Mouse (Mus musculus): Measurements from ENCODE around the gene 9430097D07Rik. TPM values are rescaled to one million over a fixed set of nuclear protein-coding genes. Genes with fewer than 3 reads are reported as not detected.

Gene 9430097D07Rik
- total and polyA plus RNA-seq, 3 experiments = not detected

DNA sequence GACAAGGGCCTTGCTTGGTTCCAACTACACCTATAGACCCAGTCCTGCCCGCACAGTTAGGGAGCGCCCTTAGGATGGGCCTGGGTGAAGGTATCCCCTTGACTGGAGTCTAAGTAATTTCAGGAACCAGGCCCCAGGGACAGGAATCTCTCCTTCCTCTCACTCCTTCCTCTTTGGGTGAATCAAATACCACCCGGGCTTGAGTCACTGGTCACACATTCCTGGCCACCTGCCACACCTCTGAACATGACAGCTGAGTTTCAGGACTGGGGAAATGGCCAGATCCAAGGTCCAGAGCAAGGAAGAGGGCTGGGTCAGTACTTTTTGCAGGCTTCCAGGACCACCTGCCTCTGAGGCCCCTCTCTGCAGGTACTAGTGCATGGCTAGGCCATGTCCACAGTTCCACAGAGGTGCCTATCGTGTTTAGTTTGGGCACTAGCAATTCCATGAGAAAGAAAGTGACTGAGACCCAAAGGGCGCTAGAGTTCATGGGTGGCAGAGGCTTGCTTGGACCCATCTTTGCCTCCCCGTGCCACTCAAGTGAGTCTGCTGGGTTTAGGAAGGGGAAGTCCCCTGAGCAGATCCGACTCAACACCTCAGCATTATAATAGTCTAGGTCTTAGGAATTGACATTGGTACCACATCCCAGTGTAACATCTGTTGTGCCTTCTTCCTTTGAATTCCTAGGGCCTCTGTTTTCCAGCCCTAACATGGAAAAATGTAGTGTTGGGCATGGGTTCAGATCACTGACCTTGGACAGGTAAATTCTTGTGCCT lies 27.3 kb downstream of the 9430097D07Rik start:
- H3K27ac ChIP-seq (ENCODE audit: insufficient read depth, low read depth) = no peak overlapping the region
- dilution Hi-C loops (cut with MboI; ENCODE audit: extremely low pct_ligation_motif_present, extremely low pct_unique_long_range_greater_than_20kb, low sequenced_read_pairs) = no loop called here
- H3K4me3 ChIP-seq (replicated peaks in 1 of 3; ENCODE audit: low read depth in 2 of 3, low read length in 2 of 3, poor library complexity in 1 of 3) = no peak overlapping the region
- no peaks in the 10 kb centered on the region for H3K27me3 ChIP-seq (replicated peaks)
- DNase-seq (ENCODE audit: extremely low read depth) = no peak
- peaks cover 0 to 19% of the 10 kb centered on the region in 2 experiments for H3K36me3 ChIP-seq (replicated peaks in 1 of 2; ENCODE audit: control insufficient read depth in 1 of 2, insufficient read depth in 1 of 2, low read length in 1 of 2)
- in situ Hi-C loops (cut with MboI; ENCODE audit: low pct_ligation_motif_present, low pct_unique_long_range_greater_than_20kb, low sequenced_read_pairs) = no loop called here
- no peak overlapping the region for H3K4me2 ChIP-seq (ENCODE audit: insufficient read depth, low read depth, poor library complexity, severe bottlenecking)
- TF ChIP-seq ELF1 (IDR thresholded peaks at IDR 0.05; ENCODE audit: low read depth, low read length) (no peak), USF2 (conservative IDR thresholded peaks at IDR 0.05; ENCODE audit: low read depth, low read length) (no peak), POLR2AphosphoS2 (IDR thresholded peaks at IDR 0.05; ENCODE audit: low read depth, low read length) (no peak), CTCF (conservative IDR thresholded peaks at IDR 0.05 in 1 of 2, IDR thresholded peaks at IDR 0.05 in 1 of 2; ENCODE audit: low read depth in 2 of 2, low read length in 2 of 2) (no peak), ZC3H11A (IDR thresholded peaks at IDR 0.05; ENCODE audit: low read depth, low read length) (no peak), MYC (IDR thresholded peaks at IDR 0.05; ENCODE audit: low read depth, low read length) (no peak), SMC3 (IDR thresholded peaks at IDR 0.05; ENCODE audit: low read depth, low read length) (no peak), RCOR1 (conservative IDR thresholded peaks at IDR 0.05; ENCODE audit: low read depth, low read length) (no peak)
- no peaks in the 10 kb centered on the region for H3K9me3 ChIP-seq (replicated peaks; ENCODE audit: low read length)
- no peaks in the 10 kb centered on the region for H3K79me2 ChIP-seq (replicated peaks; ENCODE audit: control insufficient read depth, extremely low read depth, insufficient read depth, poor library complexity, severe bottlenecking)
- peaks cover 12 to 25% of the 10 kb centered on the region in 2 experiments for H3K4me1 ChIP-seq (ENCODE audit: control insufficient read depth in 1 of 2, insufficient read depth in 2 of 2)
- H3K9ac ChIP-seq (ENCODE audit: insufficient read depth, low read depth) = no peak overlapping the region

DNA sequence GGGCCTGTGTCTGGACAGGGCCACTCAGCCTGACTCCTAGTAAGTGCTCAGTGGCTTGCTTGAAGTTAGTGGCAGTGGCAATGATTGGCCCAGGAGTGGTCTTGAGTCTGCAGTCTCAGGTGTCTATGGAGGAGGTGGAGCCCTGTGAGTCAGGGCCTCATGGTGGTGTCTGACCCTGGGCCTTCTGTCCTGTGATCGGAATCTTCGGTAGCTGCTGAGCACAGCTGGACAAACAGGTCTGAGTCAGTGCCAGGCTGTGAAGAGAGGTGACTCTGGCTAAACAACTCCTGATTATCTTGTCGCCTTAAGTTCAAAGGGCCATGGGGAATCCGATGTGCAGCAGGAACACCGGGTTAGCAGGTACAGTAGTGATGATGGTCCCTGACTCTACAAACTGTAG lies 28.1 kb downstream of the 9430097D07Rik start:
- DNase-seq (ENCODE audit: extremely low read depth) = no peak
- H3K9ac ChIP-seq (ENCODE audit: insufficient read depth, low read depth) = no peak overlapping the region
- no peaks in the 10 kb centered on the region for H3K9me3 ChIP-seq (replicated peaks; ENCODE audit: low read length)
- dilution Hi-C loops (cut with MboI; ENCODE audit: extremely low pct_ligation_motif_present, extremely low pct_unique_long_range_greater_than_20kb, low sequenced_read_pairs) = no loop called here
- H3K79me2 ChIP-seq (replicated peaks; ENCODE audit: control insufficient read depth, extremely low read depth, insufficient read depth, poor library complexity, severe bottlenecking) = no peaks in the 10 kb centered on the region
- no peak overlapping the region for H3K4me3 ChIP-seq (replicated peaks in 1 of 3; ENCODE audit: low read depth in 2 of 3, low read length in 2 of 3, poor library complexity in 1 of 3)
- no peak overlapping the region for H3K4me2 ChIP-seq (ENCODE audit: insufficient read depth, low read depth, poor library complexity, severe bottlenecking)
- TF ChIP-seq POLR2AphosphoS2 (IDR thresholded peaks at IDR 0.05; ENCODE audit: low read depth, low read length) (no peak), MAFK (IDR thresholded peaks at IDR 0.05; ENCODE audit: insufficient replicate concordance, low read length) (no peak), BHLHE40 (IDR thresholded peaks at IDR 0.05; ENCODE audit: low read depth, low read length) (no peak), POLR2A (IDR thresholded peaks at IDR 0.05; ENCODE audit: low read depth, low read length) (no peak), EP300 (IDR thresholded peaks at IDR 0.05; ENCODE audit: low read length) (no peak), UBTF (IDR thresholded peaks at IDR 0.05; ENCODE audit: low read depth, low read length) (no peak), MYC (IDR thresholded peaks at IDR 0.05; ENCODE audit: low read depth, low read length) (no peak), CHD2 (IDR thresholded peaks at IDR 0.05; ENCODE audit: low read length) (no peak), CHD1 (IDR thresholded peaks at IDR 0.05; ENCODE audit: low read depth, low read length) (no peak), MEF2A (IDR thresholded peaks at IDR 0.05; ENCODE audit: borderline replicate concordance, low read depth, low read length) (no peak), USF2 (conservative IDR thresholded peaks at IDR 0.05; ENCODE audit: low read depth, low read length) (no peak), ETS1 (conservative IDR thresholded peaks at IDR 0.05; ENCODE audit: low read depth, low read length) (no peak), TCF12 (IDR thresholded peaks at IDR 0.05; ENCODE audit: low read depth, low read length) (no peak), GABPA (IDR thresholded peaks at IDR 0.05; ENCODE audit: insufficient replicate concordance, low read depth, low read length) (no peak), ZNF384 (IDR thresholded peaks at IDR 0.05; ENCODE audit: low read depth, low read length) (no peak), NELFE (IDR thresholded peaks at IDR 0.05; ENCODE audit: low read depth, low read length) (no peak), PAX5 (IDR thresholded peaks at IDR 0.05; ENCODE audit: low read length) (no peak), MXI1 (IDR thresholded peaks at IDR 0.05; ENCODE audit: low read depth, low read length) (no peak), SMC3 (IDR thresholded peaks at IDR 0.05; ENCODE audit: low read depth, low read length) (no peak)
- peaks cover 0 to 19% of the 10 kb centered on the region in 2 experiments for H3K36me3 ChIP-seq (replicated peaks in 1 of 2; ENCODE audit: control insufficient read depth in 1 of 2, insufficient read depth in 1 of 2, low read length in 1 of 2)
- H3K4me1 ChIP-seq (ENCODE audit: control insufficient read depth in 1 of 2, insufficient read depth in 2 of 2) = peaks cover 12 to 32% of the 10 kb centered on the region in 2 experiments
- H3K27me3 ChIP-seq (replicated peaks) = no peaks in the 10 kb centered on the region
- no peak overlapping the region for H3K27ac ChIP-seq (ENCODE audit: insufficient read depth, low read depth)
- in situ Hi-C loops (cut with MboI; ENCODE audit: low pct_ligation_motif_present, low pct_unique_long_range_greater_than_20kb, low sequenced_read_pairs) = no loop called here
